Mouse (Mus musculus): Measurements from ENCODE around the gene Foxn2. TPM values are rescaled to one million over a fixed set of nuclear protein-coding genes. Genes with fewer than 3 reads are reported as not detected.
"Not testable (repeated sequence)": the region's sequence is repeated elsewhere in the genome, so short reads cannot be mapped to it uniquely, and the experiment has no call there.

Foxn2 gene
- polyA plus RNA-seq, 1 experiment from 2014 or later, result 11.0 TPM

- Histone ChIP-seq H3K4me3 (ENCODE audit: low read depth, low read length) (peak overlapping the region; percentile 17; the same call in 1 of the 2 replicates), H3K27ac (ENCODE audit: low read length) (peak overlapping the region; percentile 96), H3K9me3 (replicated peaks; ENCODE audit: control insufficient read depth, low read length) (no peaks in the 10 kb centered on the region), H3K27me3 (ENCODE audit: control insufficient read depth, insufficient read depth, low read depth, low read length) (no peaks in the 10 kb centered on the region), H3K4me2 (ENCODE audit: low read depth, low read length) (peak overlapping the region; percentile 53), H3K4me1 (ENCODE audit: control insufficient read depth, low read depth, low read length) (peaks cover 28% of the 10 kb centered on the region), H3K9ac (ENCODE audit: low read depth, low read length) (peak overlapping the region; percentile 48), H3K36me3 (ENCODE audit: control insufficient read depth, insufficient read depth) (no peaks in the 10 kb centered on the region; the same call in 1 of the 2 replicates)
- peak; percentile 64 for ATAC-seq (ENCODE audit: low read depth)
- WGBS (ENCODE audit: insufficient replicate concordance), result 22% methylated on average over 7 of the region's 7 CpGs
These were observed 19.7 kb downstream of the Foxn2 start for GRCm38 (mm10) chr17:88459916-88460901.

GRCm38 (mm10) chr17:88462658-88463057 is 22.1 kb downstream of the Foxn2 start:
- 45% methylated on average over 5 of the region's 5 CpGs for WGBS (ENCODE audit: insufficient replicate concordance)
- no peaks in the 10 kb centered on the region for H3K27me3 ChIP-seq (ENCODE audit: control insufficient read depth, insufficient read depth, low read depth, low read length)
- H3K4me2 ChIP-seq (ENCODE audit: low read depth, low read length), result no peak overlapping the region
- H3K4me3 ChIP-seq (ENCODE audit: low read depth, low read length), result no peak overlapping the region
- peak overlapping the region; percentile 66 for H3K27ac ChIP-seq (ENCODE audit: low read length)
- no peak for ATAC-seq (ENCODE audit: low read depth)
- no peaks in the 10 kb centered on the region for H3K9me3 ChIP-seq (replicated peaks; ENCODE audit: control insufficient read depth, low read length)
- no peaks in the 10 kb centered on the region; the same call in 1 of the 2 replicates for H3K36me3 ChIP-seq (ENCODE audit: control insufficient read depth, insufficient read depth)
- peaks cover 49% of the 10 kb centered on the region for H3K4me1 ChIP-seq (ENCODE audit: control insufficient read depth, low read depth, low read length)
- H3K9ac ChIP-seq (ENCODE audit: low read depth, low read length), result no peak overlapping the region

- Histone ChIP-seq H3K9ac (ENCODE audit: low read depth, low read length) (peak overlapping the region; percentile 51), H3K27me3 (ENCODE audit: control insufficient read depth, insufficient read depth, low read depth, low read length) (no peaks in the 10 kb centered on the region), H3K4me2 (ENCODE audit: low read depth, low read length) (peak overlapping the region; percentile 47), H3K4me3 (ENCODE audit: low read depth, low read length) (no peak overlapping the region), H3K36me3 (ENCODE audit: control insufficient read depth, insufficient read depth) (peaks cover 7% of the 10 kb centered on the region), H3K27ac (ENCODE audit: low read length) (peak overlapping the region; percentile 84), H3K4me1 (ENCODE audit: control insufficient read depth, low read depth, low read length) (peaks cover 35% of the 10 kb centered on the region), H3K9me3 (replicated peaks; ENCODE audit: control insufficient read depth, low read length) (no peaks in the 10 kb centered on the region)
- ATAC-seq (ENCODE audit: low read depth), result peak; percentile 96
- WGBS (ENCODE audit: insufficient replicate concordance), result 14% methylated on average over 1 of the region's 1 CpGs
These were observed 26.1 kb downstream of the Foxn2 start for GRCm38 (mm10) chr17:88466591-88466990.

- Histone ChIP-seq H3K27me3 (ENCODE audit: control insufficient read depth, insufficient read depth, low read depth, low read length) (no peaks in the 10 kb centered on the region), H3K9ac (ENCODE audit: low read depth, low read length) (no peak overlapping the region), H3K9me3 (replicated peaks; ENCODE audit: control insufficient read depth, low read length) (no peaks in the 10 kb centered on the region), H3K36me3 (ENCODE audit: control insufficient read depth, insufficient read depth) (peaks cover 7% of the 10 kb centered on the region), H3K4me1 (ENCODE audit: control insufficient read depth, low read depth, low read length) (peaks cover 33% of the 10 kb centered on the region), H3K27ac (ENCODE audit: low read length) (0 out of 2 replicates have a peak overlapping the region, but pooled peaks have one; percentile 25), H3K4me3 (ENCODE audit: low read depth, low read length) (no peak overlapping the region), H3K4me2 (ENCODE audit: low read depth, low read length) (no peak overlapping the region)
- no peak for ATAC-seq (ENCODE audit: low read depth)
- 80% methylated on average over 6 of the region's 6 CpGs for WGBS (ENCODE audit: insufficient replicate concordance)
These were observed 27.2 kb downstream of the Foxn2 start for GRCm38 (mm10) chr17:88467696-88468095.

GRCm38 (mm10) chr17:88468655-88469398 is 28.3 kb downstream of the Foxn2 start:
- not testable (repeated sequence) for H3K27me3 ChIP-seq (ENCODE audit: control insufficient read depth, insufficient read depth, low read depth, low read length); H3K36me3 ChIP-seq (ENCODE audit: control insufficient read depth, insufficient read depth); H3K4me2 ChIP-seq (ENCODE audit: low read depth, low read length); H3K27ac ChIP-seq (ENCODE audit: low read length); H3K9ac ChIP-seq (ENCODE audit: low read depth, low read length); ATAC-seq (ENCODE audit: low read depth); H3K4me3 ChIP-seq (ENCODE audit: low read depth, low read length); H3K9me3 ChIP-seq (replicated peaks; ENCODE audit: control insufficient read depth, low read length)
- 88% methylated on average over 5 of the region's 5 CpGs for WGBS (ENCODE audit: insufficient replicate concordance)
- peaks cover 25% of the 10 kb centered on the region for H3K4me1 ChIP-seq (ENCODE audit: control insufficient read depth, low read depth, low read length)

- no peaks in the 10 kb centered on the region for H3K27me3 ChIP-seq (ENCODE audit: control insufficient read depth, insufficient read depth, low read depth, low read length)
- no peak overlapping the region for H3K4me2 ChIP-seq (ENCODE audit: low read depth, low read length)
- no peak for ATAC-seq (ENCODE audit: low read depth)
- H3K4me1 ChIP-seq (ENCODE audit: control insufficient read depth, low read depth, low read length), result peaks cover 3% of the 10 kb centered on the region
- no peak overlapping the region for H3K27ac ChIP-seq (ENCODE audit: low read length)
- H3K9ac ChIP-seq (ENCODE audit: low read depth, low read length), result no peak overlapping the region
- H3K9me3 ChIP-seq (replicated peaks; ENCODE audit: control insufficient read depth, low read length), result no peaks in the 10 kb centered on the region
- 68% methylated on average over 2 of the region's 2 CpGs for WGBS (ENCODE audit: insufficient replicate concordance)
- peaks cover 11% of the 10 kb centered on the region for H3K36me3 ChIP-seq (ENCODE audit: control insufficient read depth, insufficient read depth)
- H3K4me3 ChIP-seq (ENCODE audit: low read depth, low read length), result no peak overlapping the region
These were observed 33.3 kb downstream of the Foxn2 start for GRCm38 (mm10) chr17:88473766-88474165.

GRCm38 (mm10) chr17:88477165-88477564 is 36.7 kb downstream of the Foxn2 start:
- Histone ChIP-seq H3K27me3 (ENCODE audit: control insufficient read depth, insufficient read depth, low read depth, low read length) (no peaks in the 10 kb centered on the region), H3K36me3 (ENCODE audit: control insufficient read depth, insufficient read depth) (peaks cover 6% of the 10 kb centered on the region; the same call in 1 of the 2 replicates), H3K4me3 (ENCODE audit: low read depth, low read length) (no peak overlapping the region), H3K4me2 (ENCODE audit: low read depth, low read length) (no peak overlapping the region), H3K4me1 (ENCODE audit: control insufficient read depth, low read depth, low read length) (peaks cover 27% of the 10 kb centered on the region), H3K9ac (ENCODE audit: low read depth, low read length) (no peak overlapping the region), H3K9me3 (replicated peaks; ENCODE audit: control insufficient read depth, low read length) (no peaks in the 10 kb centered on the region), H3K27ac (ENCODE audit: low read length) (no peak overlapping the region)
- ATAC-seq (ENCODE audit: low read depth), result no peak
- 83% methylated on average over 7 of the region's 7 CpGs for WGBS (ENCODE audit: insufficient replicate concordance)

GRCm38 (mm10) chr17:88477699-88478098 is 37.2 kb downstream of the Foxn2 start:
- Histone ChIP-seq H3K4me1 (ENCODE audit: control insufficient read depth, low read depth, low read length) (peaks cover 27% of the 10 kb centered on the region), H3K9me3 (replicated peaks; ENCODE audit: control insufficient read depth, low read length) (no peaks in the 10 kb centered on the region), H3K27me3 (ENCODE audit: control insufficient read depth, insufficient read depth, low read depth, low read length) (no peaks in the 10 kb centered on the region), H3K9ac (ENCODE audit: low read depth, low read length) (no peak overlapping the region), H3K4me3 (ENCODE audit: low read depth, low read length) (no peak overlapping the region), H3K27ac (ENCODE audit: low read length) (no peak overlapping the region), H3K36me3 (ENCODE audit: control insufficient read depth, insufficient read depth) (peaks cover 6% of the 10 kb centered on the region; the same call in 1 of the 2 replicates), H3K4me2 (ENCODE audit: low read depth, low read length) (no peak overlapping the region)
- ATAC-seq (ENCODE audit: low read depth), result no peak

Data from liver, embryonic 16.5 days (tissue).